Mouse (Mus musculus): Measurements from ENCODE around the gene Coa5. TPM values are rescaled to one million over a fixed set of nuclear protein-coding genes. Genes with fewer than 3 reads are reported as not detected.

Gene Coa5
- polyA plus RNA-seq, 1 experiment from 2014 or later, result 23.8 TPM

DNA sequence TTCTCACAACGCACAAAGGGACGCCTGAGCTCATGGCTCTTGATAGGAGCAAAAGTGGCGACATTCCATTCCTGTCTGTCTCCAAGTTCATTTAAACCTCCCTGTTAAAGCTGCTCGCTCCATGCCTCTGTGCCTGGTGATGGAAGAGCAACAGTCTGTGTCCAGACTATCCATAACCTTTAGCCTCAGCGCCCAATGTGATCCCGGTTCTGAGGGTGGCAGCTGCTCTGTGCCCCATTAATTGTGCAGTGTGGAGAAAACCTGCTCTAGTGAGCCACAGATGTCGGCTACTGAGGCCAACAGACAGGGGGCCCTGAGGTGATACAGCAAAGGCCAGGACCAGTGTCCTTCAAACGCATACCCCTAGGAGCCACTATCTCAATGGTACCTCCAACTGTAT, 30.2 kb downstream of the Coa5 start:
- Histone ChIP-seq H3K4me1 (ENCODE audit: insufficient read depth, low read depth, low read length) (no peaks in the 10 kb centered on the region), H3K36me3 (ENCODE audit: insufficient read depth, low read length) (0 out of 2 replicates have a peak, but pooled peaks cover 4% of the 10 kb centered on the region), H3K27ac (ENCODE audit: low read length) (no peak overlapping the region), H3K4me2 (replicated peaks; ENCODE audit: low read depth, low read length) (no peak overlapping the region), H3K9me3 (ENCODE audit: low read length) (no peaks in the 10 kb centered on the region), H3K4me3 (ENCODE audit: low read depth, low read length) (no peak overlapping the region), H3K27me3 (replicated peaks; ENCODE audit: insufficient read depth, low read length) (no peaks in the 10 kb centered on the region), H3K9ac (replicated peaks; ENCODE audit: low read depth) (no peak overlapping the region)
- DNase-seq (ENCODE audit: low spot score) (no peak), ATAC-seq (no peak)
- 59% methylated on average over 8 of the region's 8 CpGs for WGBS
- TF ChIP-seq CTCF (IDR thresholded peaks at IDR 0.05) (no peak), EP300 (IDR thresholded peaks at IDR 0.05) (no peak)

DNA sequence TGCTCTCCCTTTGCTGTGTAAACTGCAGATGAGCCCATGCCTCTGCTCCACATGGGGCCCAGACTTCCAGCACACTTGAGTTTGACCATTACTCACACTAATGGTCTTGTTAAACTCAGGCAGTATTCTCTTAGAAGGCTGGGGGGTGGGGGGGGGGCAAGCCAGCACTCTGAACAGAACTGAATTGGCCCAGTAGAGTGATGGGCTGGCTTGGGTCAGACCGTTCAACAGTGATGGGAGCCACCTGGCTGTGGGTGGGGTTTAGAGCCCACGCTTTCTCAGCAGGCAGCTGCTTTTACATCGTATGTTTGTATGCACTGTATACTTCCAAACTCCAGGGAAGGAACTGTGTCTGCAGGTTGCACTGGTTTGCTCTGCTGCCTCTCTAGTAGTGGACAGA, 30.9 kb downstream of the Coa5 start:
- TF ChIP-seq CTCF (IDR thresholded peaks at IDR 0.05) (no peak), EP300 (IDR thresholded peaks at IDR 0.05) (no peak)
- ATAC-seq (no peak), DNase-seq (ENCODE audit: low spot score) (no peak)
- Histone ChIP-seq H3K27ac (ENCODE audit: low read length) (no peak overlapping the region), H3K4me1 (ENCODE audit: insufficient read depth, low read depth, low read length) (no peaks in the 10 kb centered on the region), H3K4me3 (ENCODE audit: low read depth, low read length) (no peak overlapping the region), H3K27me3 (replicated peaks; ENCODE audit: insufficient read depth, low read length) (no peaks in the 10 kb centered on the region), H3K9me3 (ENCODE audit: low read length) (no peaks in the 10 kb centered on the region), H3K9ac (replicated peaks; ENCODE audit: low read depth) (no peak overlapping the region), H3K36me3 (ENCODE audit: insufficient read depth, low read length) (0 out of 2 replicates have a peak, but pooled peaks cover 4% of the 10 kb centered on the region), H3K4me2 (replicated peaks; ENCODE audit: low read depth, low read length) (no peak overlapping the region)
- 32% methylated on average over 3 of the region's 3 CpGs for WGBS

DNA sequence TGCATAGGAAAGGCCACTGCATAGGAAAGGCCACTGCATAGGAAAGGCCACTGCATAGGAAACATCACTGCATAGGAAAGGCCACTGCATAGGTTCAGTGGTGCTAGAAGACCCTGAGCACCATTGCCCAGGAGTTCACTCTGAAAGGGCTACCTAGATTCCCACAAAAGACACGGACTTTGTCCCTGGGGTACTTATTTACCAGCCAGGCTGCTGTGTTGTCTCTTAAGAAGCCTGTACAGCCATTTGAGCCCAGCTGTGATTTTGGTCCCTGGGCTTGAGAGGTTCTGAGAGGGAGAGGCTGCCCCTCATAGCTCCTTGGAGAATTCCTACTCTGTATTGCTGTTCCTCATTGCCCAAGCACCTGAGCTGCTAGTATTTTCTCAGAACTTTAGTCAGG, 33.4 kb downstream of the Coa5 start:
- H3K9ac ChIP-seq (replicated peaks; ENCODE audit: low read depth), result no peak overlapping the region
- no peak overlapping the region for H3K27ac ChIP-seq (ENCODE audit: low read length)
- no peak overlapping the region for H3K4me2 ChIP-seq (replicated peaks; ENCODE audit: low read depth, low read length)
- DNase-seq (ENCODE audit: low spot score), result no peak
- no peak overlapping the region for H3K4me3 ChIP-seq (ENCODE audit: low read depth, low read length)
- H3K27me3 ChIP-seq (replicated peaks; ENCODE audit: insufficient read depth, low read length), result no peaks in the 10 kb centered on the region
- TF ChIP-seq CTCF (IDR thresholded peaks at IDR 0.05), result no peak
- TF ChIP-seq EP300 (IDR thresholded peaks at IDR 0.05), result no peak
- 73% methylated on average over 1 of the region's 1 CpGs for WGBS
- H3K36me3 ChIP-seq (ENCODE audit: insufficient read depth, low read length), result 0 out of 2 replicates have a peak, but pooled peaks cover 4% of the 10 kb centered on the region
- H3K4me1 ChIP-seq (ENCODE audit: insufficient read depth, low read depth, low read length), result no peaks in the 10 kb centered on the region
- H3K9me3 ChIP-seq (ENCODE audit: low read length), result no peaks in the 10 kb centered on the region
- no peak for ATAC-seq

DNA sequence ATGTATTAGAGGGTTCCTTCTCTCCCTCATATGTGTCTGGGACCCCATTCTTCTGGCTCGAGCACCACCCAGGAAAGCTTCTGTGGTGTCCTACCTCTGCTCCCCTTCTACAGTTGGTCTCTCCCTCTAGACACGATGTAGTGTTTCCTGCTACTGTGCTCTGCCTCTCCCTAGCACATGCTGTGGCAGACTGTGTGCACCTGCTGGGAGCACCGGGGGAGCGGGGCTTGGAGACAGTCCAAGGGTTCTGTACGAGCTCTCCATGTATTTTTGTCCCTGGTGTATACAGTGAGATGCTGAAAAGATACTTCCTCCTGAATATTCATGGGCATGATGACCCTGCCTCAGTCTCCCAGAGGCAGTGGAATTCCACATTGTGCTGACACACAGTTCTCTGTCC, 36.7 kb downstream of the Coa5 start:
- no peak overlapping the region for H3K4me2 ChIP-seq (replicated peaks; ENCODE audit: low read depth, low read length)
- no peaks in the 10 kb centered on the region for H3K9me3 ChIP-seq (ENCODE audit: low read length)
- H3K4me1 ChIP-seq (ENCODE audit: insufficient read depth, low read depth, low read length), result no peaks in the 10 kb centered on the region
- DNase-seq (ENCODE audit: low spot score) (no peak), ATAC-seq (no peak)
- no peak overlapping the region for H3K9ac ChIP-seq (replicated peaks; ENCODE audit: low read depth)
- WGBS, result 74% methylated on average over 5 of the region's 5 CpGs
- H3K36me3 ChIP-seq (ENCODE audit: insufficient read depth, low read length), result peaks cover 11% of the 10 kb centered on the region
- no peaks in the 10 kb centered on the region for H3K27me3 ChIP-seq (replicated peaks; ENCODE audit: insufficient read depth, low read length)
- no peak overlapping the region for H3K4me3 ChIP-seq (ENCODE audit: low read depth, low read length)
- H3K27ac ChIP-seq (ENCODE audit: low read length), result no peak overlapping the region
- TF ChIP-seq CTCF (IDR thresholded peaks at IDR 0.05) (no peak), EP300 (IDR thresholded peaks at IDR 0.05) (no peak)

DNA sequence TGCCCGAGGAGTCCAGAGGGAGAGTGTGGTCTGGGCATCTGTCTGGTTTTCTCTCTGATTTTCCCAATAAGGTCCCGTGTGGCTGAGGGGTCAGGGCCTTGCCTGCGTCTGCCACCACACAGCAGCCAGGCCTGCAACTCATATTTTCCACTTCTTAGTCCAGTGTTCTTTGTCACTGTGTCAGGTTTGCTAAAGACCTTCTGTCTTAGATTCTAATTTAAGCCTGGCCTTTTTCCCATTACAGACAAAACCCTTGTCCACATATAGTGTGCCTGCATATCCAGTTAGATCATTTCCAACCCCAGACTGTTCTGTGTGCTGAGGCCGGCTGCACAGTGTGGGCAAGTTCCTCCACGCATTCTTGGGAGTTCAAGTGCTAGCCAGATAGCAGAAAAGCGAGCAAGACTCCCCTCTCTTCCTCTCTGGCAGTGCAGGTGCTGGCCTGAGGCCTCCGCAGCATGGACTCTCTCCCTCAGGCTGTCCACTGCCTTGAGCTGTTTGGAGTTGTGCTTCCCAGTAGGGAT, 43.4 kb downstream of the Coa5 start:
- WGBS, result 71% methylated on average over 7 of the region's 7 CpGs
- no peak overlapping the region for H3K27ac ChIP-seq (ENCODE audit: low read length)
- H3K27me3 ChIP-seq (replicated peaks; ENCODE audit: insufficient read depth, low read length), result no peaks in the 10 kb centered on the region
- no peak overlapping the region for H3K9ac ChIP-seq (replicated peaks; ENCODE audit: low read depth)
- no peak overlapping the region for H3K4me3 ChIP-seq (ENCODE audit: low read depth, low read length)
- DNase-seq (ENCODE audit: low spot score), result no peak
- H3K4me1 ChIP-seq (ENCODE audit: insufficient read depth, low read depth, low read length), result no peaks in the 10 kb centered on the region
- H3K9me3 ChIP-seq (ENCODE audit: low read length), result no peaks in the 10 kb centered on the region
- no peak for TF ChIP-seq CTCF (IDR thresholded peaks at IDR 0.05)
- TF ChIP-seq EP300 (IDR thresholded peaks at IDR 0.05), result no peak
- no peak overlapping the region for H3K4me2 ChIP-seq (replicated peaks; ENCODE audit: low read depth, low read length)
- H3K36me3 ChIP-seq (ENCODE audit: insufficient read depth, low read length), result peaks cover 11% of the 10 kb centered on the region
- no peak for ATAC-seq

DNA sequence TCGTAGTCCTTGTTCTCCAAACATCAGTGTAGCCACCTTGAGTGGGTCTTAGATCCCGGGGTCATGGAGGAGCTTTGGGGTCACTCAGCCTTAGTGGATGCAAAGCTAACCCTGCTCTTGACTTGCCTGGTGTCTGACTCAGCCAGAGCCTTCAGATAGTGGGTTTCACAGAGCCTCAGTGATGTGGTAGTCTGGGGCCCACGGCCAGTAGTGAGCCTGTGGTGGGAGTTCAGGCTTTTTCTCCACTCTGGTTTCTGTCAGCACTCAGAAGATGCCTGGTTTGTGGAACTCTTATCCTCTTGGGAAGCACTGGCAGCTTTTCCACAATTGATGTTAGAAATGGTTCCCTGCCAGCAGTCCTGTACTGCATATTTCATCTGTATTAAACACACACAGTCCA, 45.6 kb downstream of the Coa5 start:
- Histone ChIP-seq H3K4me1 (ENCODE audit: insufficient read depth, low read depth, low read length) (no peaks in the 10 kb centered on the region), H3K9ac (replicated peaks; ENCODE audit: low read depth) (no peak overlapping the region), H3K27ac (ENCODE audit: low read length) (no peak overlapping the region), H3K4me3 (ENCODE audit: low read depth, low read length) (no peak overlapping the region), H3K4me2 (replicated peaks; ENCODE audit: low read depth, low read length) (no peak overlapping the region), H3K36me3 (ENCODE audit: insufficient read depth, low read length) (peaks cover 6% of the 10 kb centered on the region; the same call in 1 of the 2 replicates), H3K27me3 (replicated peaks; ENCODE audit: insufficient read depth, low read length) (no peaks in the 10 kb centered on the region), H3K9me3 (ENCODE audit: low read length) (no peaks in the 10 kb centered on the region)
- no peak for TF ChIP-seq EP300 (IDR thresholded peaks at IDR 0.05)
- no peak for TF ChIP-seq CTCF (IDR thresholded peaks at IDR 0.05)
- DNase-seq (ENCODE audit: low spot score) (no peak), ATAC-seq (no peak)
- 77% methylated on average over 3 of the region's 3 CpGs for WGBS

DNA sequence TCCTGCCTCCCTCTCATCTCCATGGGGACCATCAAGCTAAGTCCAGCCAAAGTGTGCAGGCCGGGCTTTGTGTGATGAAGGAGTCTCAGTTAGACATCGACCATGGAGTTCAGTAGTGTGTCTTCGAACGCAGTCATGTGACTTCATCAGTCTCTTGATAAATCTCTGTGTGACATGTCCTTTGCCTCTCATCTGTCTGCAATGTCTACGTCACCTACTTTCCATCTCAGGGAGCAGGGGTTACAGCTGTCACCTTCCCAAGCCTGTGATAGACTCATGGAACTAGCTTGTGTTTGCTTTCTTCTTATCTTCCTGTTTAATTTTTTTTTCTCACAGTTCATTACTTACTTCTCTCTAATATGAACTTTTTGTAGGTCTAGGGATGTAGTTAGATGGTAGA, 49.0 kb downstream of the Coa5 start:
- Histone ChIP-seq H3K4me3 (ENCODE audit: low read depth, low read length) (no peak overlapping the region), H3K36me3 (ENCODE audit: insufficient read depth, low read length) (no peaks in the 10 kb centered on the region), H3K4me2 (replicated peaks; ENCODE audit: low read depth, low read length) (no peak overlapping the region), H3K4me1 (ENCODE audit: insufficient read depth, low read depth, low read length) (no peaks in the 10 kb centered on the region), H3K27ac (ENCODE audit: low read length) (no peak overlapping the region), H3K9ac (replicated peaks; ENCODE audit: low read depth) (no peak overlapping the region), H3K9me3 (ENCODE audit: low read length) (no peaks in the 10 kb centered on the region), H3K27me3 (replicated peaks; ENCODE audit: insufficient read depth, low read length) (no peaks in the 10 kb centered on the region)
- no peak for TF ChIP-seq EP300 (IDR thresholded peaks at IDR 0.05)
- no peak for TF ChIP-seq CTCF (IDR thresholded peaks at IDR 0.05)
- DNase-seq (ENCODE audit: low spot score) (no peak), ATAC-seq (peak; percentile 28; the same call in 1 of the 2 replicates)
- 57% methylated on average over 5 of the region's 5 CpGs for WGBS
